Mouse (Mus musculus) myocyte (in vitro differentiated cells): ENCODE data around the gene Sec24d.

Experiments used
- MAX ChIP-seq: IDR thresholded peaks from one replicate; pipeline ENCODE4 v1.6.1; 2011; ENCODE audit warnings: low read depth, mild to moderate bottlenecking, control low read depth
- MYOD1 ChIP-seq, 3 experiments: IDR thresholded peaks; one replicate each; pipeline ENCODE4 v1.6.1; 2011; ENCODE audit warnings: control low read depth in 2 of 3, low read depth in 2 of 3, mild to moderate bottlenecking in 2 of 3, moderate library complexity in 1 of 3; ENCODE audit not compliant: insufficient read length in 2 of 3, control insufficient read depth in 1 of 3
- POLR2A ChIP-seq: IDR thresholded peaks from one replicate; pipeline ENCODE4 v1.6.1; 2011; ENCODE audit warnings: low read depth, mild to moderate bottlenecking, control low read depth, moderate library complexity; ENCODE audit not compliant: insufficient read length
- REST ChIP-seq: IDR thresholded peaks from one replicate; pipeline ENCODE4 v1.6.1; 2011; ENCODE audit warnings: mild to moderate bottlenecking, control low read depth, moderate library complexity; ENCODE audit not compliant: insufficient read depth, insufficient read length
- TCF12 ChIP-seq: IDR thresholded peaks from one replicate; pipeline ENCODE4 v1.6.1; 2011; ENCODE audit warnings: mild to moderate bottlenecking, control low read depth; ENCODE audit not compliant: poor library complexity, insufficient read depth, severe bottlenecking

DNA sequence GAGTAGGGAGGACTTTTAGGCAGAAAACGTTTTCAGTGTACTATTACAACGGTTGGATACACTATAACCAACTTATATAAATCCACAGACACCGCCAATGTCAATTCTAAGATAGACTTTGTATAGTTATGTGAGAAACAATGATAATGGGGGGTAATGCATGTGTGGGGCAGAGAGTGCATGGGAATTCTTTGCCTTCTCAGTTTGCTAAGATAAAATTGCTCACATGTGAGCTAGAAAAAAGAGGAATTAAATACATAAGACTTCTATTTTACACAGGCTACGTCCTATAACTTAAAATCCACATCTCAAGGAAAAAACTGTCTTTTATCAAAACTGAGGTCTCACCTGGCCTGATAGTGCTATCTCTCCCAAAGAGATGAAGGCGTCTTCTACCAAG is 103.7 kb downstream of the Sec24d start:
- TF ChIP-seq TCF12 = no peak
- no peak for TF ChIP-seq POLR2A
- no peak for TF ChIP-seq MAX
- TF ChIP-seq MYOD1 (IDR thresholded peaks at IDR 0.05; ENCODE audit: control insufficient read depth in 1 of 3, insufficient read length in 2 of 3, low read depth in 2 of 3) = no peak
- TF ChIP-seq REST = no peak
